Comparison of ENCODE assay signal across 8 mouse cellular contexts in the genomic region with DNA sequence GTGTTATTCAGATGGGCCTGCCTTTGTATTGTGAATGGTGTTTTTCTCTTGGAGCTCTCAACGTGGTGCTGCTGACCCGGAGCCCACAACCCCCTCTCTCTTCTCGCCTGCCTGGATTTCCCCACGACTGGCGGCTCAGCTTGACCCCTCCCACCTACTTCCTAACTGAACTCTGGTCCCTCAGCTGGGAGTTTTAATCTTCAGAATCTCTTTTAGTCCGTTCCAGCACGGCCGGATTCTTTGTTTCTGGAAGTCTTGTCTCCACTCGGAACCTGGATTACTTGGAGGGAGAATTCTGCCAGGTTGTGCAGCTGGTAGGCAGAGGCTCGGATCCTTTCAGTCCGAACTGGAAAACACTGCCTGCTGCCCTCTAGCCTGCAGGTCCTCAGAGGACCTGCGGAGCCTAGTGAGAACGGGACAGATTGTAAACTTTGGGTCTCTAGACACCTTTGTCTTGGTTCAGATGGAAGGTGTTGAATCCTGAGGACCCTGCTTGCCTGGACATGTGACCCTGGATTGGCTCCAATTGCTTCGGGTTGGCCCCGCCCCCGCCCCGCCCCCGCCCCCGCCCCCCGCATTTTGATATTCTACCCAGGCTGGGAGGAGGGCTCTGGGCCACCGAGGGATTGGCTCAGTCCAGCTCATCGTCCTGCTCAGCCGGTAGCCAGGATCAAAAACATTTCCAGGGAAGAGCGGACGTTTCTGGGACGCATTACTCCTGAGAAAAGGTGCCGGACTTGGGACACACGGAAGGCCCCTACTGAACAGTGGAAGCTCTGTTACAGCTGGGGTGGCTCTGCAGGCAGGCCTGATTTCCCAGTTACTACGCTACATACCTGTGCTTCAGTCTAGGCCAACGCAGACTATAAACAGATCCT. TPM values are rescaled to one million over a fixed set of nuclear protein-coding genes. Genes with fewer than 3 reads are reported as not detected.
A peak's percentile ranks its signal among the peaks of the same experiment; 100 is the strongest.
DNase-seq lines count a peak whose midpoint lies in the region; ATAC-seq and TF ChIP-seq lines count a peak whose summit lies in the region.

Gene Cyp4f17 (plus strand): TSS at position 200 of the 878 bp plus-strand sequence.

- WGBS in embryonic facial prominence, embryonic 12.5 days = 1% methylated on average over 30 of the region's 30 CpGs
- 1% methylated on average over 30 of the region's 30 CpGs for WGBS in heart, embryonic 13.5 days
- under 1% methylated on average over 30 of the region's 30 CpGs for WGBS in kidney, embryonic 16.5 days

- no peak for TF ChIP-seq CTCF in MEL (IDR thresholded peaks at IDR 0.05 in 2 of 3, conservative IDR thresholded peaks at IDR 0.05 in 1 of 3; ENCODE audit: control insufficient read depth in 1 of 3, insufficient read depth in 1 of 3, low read depth in 2 of 3, low read length in 3 of 3, poor library complexity in 1 of 3, severe bottlenecking in 1 of 3)

- H3K36me3 ChIP-seq in MEL (ENCODE audit: control insufficient read depth in 1 of 2, insufficient read depth in 2 of 2, low read length in 2 of 2) = peaks cover 0 to 2% of the 10 kb centered on the region in 2 experiments; a peak in 1 of 4 replicates
- peaks cover 8% of the 10 kb centered on the region; the same call in 1 of the 2 replicates for H3K36me3 ChIP-seq in embryonic facial prominence, embryonic 12.5 days
- H3K36me3 ChIP-seq in heart, embryonic 13.5 days = peaks cover 14% of the 10 kb centered on the region
- peaks cover 6% of the 10 kb centered on the region for H3K36me3 ChIP-seq in kidney, embryonic 16.5 days (ENCODE audit: insufficient read depth, low read length)

- no peaks in the 10 kb centered on the region; the same call in 1 of the 2 replicates for H3K79me2 ChIP-seq in MEL (ENCODE audit: control insufficient read depth, insufficient read depth, low read length, poor library complexity)

- TF ChIP-seq RAD21 in MEL (IDR thresholded peaks at IDR 0.05; ENCODE audit: low read depth, low read length) = no peak

- 0 out of 4 replicates have a peak, but pooled peaks of 1 of the 2 experiments have one; percentile 14 for TF ChIP-seq POLR2A in MEL (IDR thresholded peaks at IDR 0.05; ENCODE audit: control insufficient read depth in 1 of 2, insufficient read depth in 1 of 2, low read depth in 1 of 2, low read length in 2 of 2, poor library complexity in 1 of 2)

- no peak within 1 kb of the TSS for H3K27ac ChIP-seq in MEL (ENCODE audit: control insufficient read depth, low read depth, low read length)
- H3K27ac ChIP-seq in embryonic facial prominence, embryonic 12.5 days = peak within 1 kb of the TSS; percentile 88
- H3K27ac ChIP-seq in heart, embryonic 13.5 days (replicated peaks) = peak within 1 kb of the TSS; percentile 92
- peak within 1 kb of the TSS; percentile 81 for H3K27ac ChIP-seq in kidney, embryonic 16.5 days (ENCODE audit: low read length)

- no peak for TF ChIP-seq EP300 in MEL (IDR thresholded peaks at IDR 0.05; ENCODE audit: low read depth in 1 of 2, low read length in 2 of 2)

- peaks cover 0 to 2% of the 10 kb centered on the region in 2 experiments; a peak in 2 of 4 replicates for H3K27me3 ChIP-seq in MEL (ENCODE audit: control insufficient read depth in 1 of 2, insufficient read depth in 2 of 2, low read length in 2 of 2)
- no peaks in the 10 kb centered on the region for H3K27me3 ChIP-seq in embryonic facial prominence, embryonic 12.5 days
- no peaks in the 10 kb centered on the region for H3K27me3 ChIP-seq in heart, embryonic 13.5 days (replicated peaks)
- no peaks in the 10 kb centered on the region for H3K27me3 ChIP-seq in kidney, embryonic 16.5 days (ENCODE audit: insufficient read depth, low read length)

- peak within 1 kb of the TSS; percentile 74 for H3K4me2 ChIP-seq in embryonic facial prominence, embryonic 12.5 days (replicated peaks)
- peak within 1 kb of the TSS; percentile 91 for H3K4me2 ChIP-seq in heart, embryonic 13.5 days
- peak within 1 kb of the TSS; percentile 81 for H3K4me2 ChIP-seq in kidney, embryonic 16.5 days (replicated peaks; ENCODE audit: low read depth, low read length)

- peak within 1 kb of the TSS; percentile 65 for H3K9ac ChIP-seq in MEL (ENCODE audit: control insufficient read depth, low read depth, low read length, poor library complexity, severe bottlenecking)
- H3K9ac ChIP-seq in embryonic facial prominence, embryonic 12.5 days = peak within 1 kb of the TSS; percentile 57
- peak within 1 kb of the TSS; percentile 81 for H3K9ac ChIP-seq in heart, embryonic 13.5 days
- H3K9ac ChIP-seq in kidney, embryonic 16.5 days (replicated peaks; ENCODE audit: low read length) = peak within 1 kb of the TSS; percentile 71

- no peaks in the 10 kb centered on the region for H3K9me3 ChIP-seq in MEL (replicated peaks; ENCODE audit: insufficient read depth, low read length)
- H3K9me3 ChIP-seq in embryonic facial prominence, embryonic 12.5 days = no peaks in the 10 kb centered on the region
- H3K9me3 ChIP-seq in heart, embryonic 13.5 days = no peaks in the 10 kb centered on the region
- H3K9me3 ChIP-seq in kidney, embryonic 16.5 days (ENCODE audit: low read length) = no peaks in the 10 kb centered on the region

- DNase-seq in 3134 (ENCODE audit: extremely low read depth, insufficient read length, low spot score) (peak; percentile 54), MEL (ENCODE audit: low read depth, low spot score) (peak; percentile 44)
- peak; percentile 54 for DNase-seq in lung, postnatal 36 days
- peak; percentile 75 for DNase-seq in retina, postnatal 1 day
- no peak for DNase-seq in spleen, adult 12 weeks (ENCODE audit: low spot score)

- ATAC-seq in embryonic facial prominence, embryonic 12.5 days (ENCODE audit: insufficient number of reproducible peaks, insufficient read depth, low FRiP score, low TSS enrichment) = peak; percentile 91
- ATAC-seq in heart, embryonic 13.5 days (ENCODE audit: extremely low read depth, insufficient number of reproducible peaks, low FRiP score, low TSS enrichment) = peak; percentile 81
- ATAC-seq in kidney, embryonic 16.5 days (ENCODE audit: low FRiP score, low TSS enrichment) = peak; percentile 96

- H3K4me1 ChIP-seq in MEL (ENCODE audit: control insufficient read depth in 1 of 2, insufficient read depth in 2 of 2, low read length in 2 of 2) = peaks cover 3 to 8% of the 10 kb centered on the region in 2 experiments
- peaks cover 9% of the 10 kb centered on the region for H3K4me1 ChIP-seq in embryonic facial prominence, embryonic 12.5 days
- peaks cover 40% of the 10 kb centered on the region for H3K4me1 ChIP-seq in heart, embryonic 13.5 days
- H3K4me1 ChIP-seq in kidney, embryonic 16.5 days (ENCODE audit: insufficient read depth, low read length) = peaks cover 14% of the 10 kb centered on the region

- peak within 1 kb of the TSS; percentile 87 to 98 for H3K4me3 ChIP-seq in MEL (ENCODE audit: control insufficient read depth in 1 of 2, insufficient read depth in 1 of 2, low read depth in 2 of 2, low read length in 2 of 2)
- peak within 1 kb of the TSS; percentile 49 for H3K4me3 ChIP-seq in embryonic facial prominence, embryonic 12.5 days
- H3K4me3 ChIP-seq in heart, embryonic 13.5 days = peak within 1 kb of the TSS; percentile 64
- peak within 1 kb of the TSS; percentile 53 for H3K4me3 ChIP-seq in kidney, embryonic 16.5 days (ENCODE audit: low read length)

TF ChIP-seq in MEL, 35 proteins besides CTCF, POLR2A, EP300 and RAD21:
- TF ChIP-seq ZKSCAN1 (IDR thresholded peaks at IDR 0.05; ENCODE audit: low read depth, low read length) = no peak
- TF ChIP-seq USF1 (IDR thresholded peaks at IDR 0.05; ENCODE audit: low read depth, low read length) = peak; percentile 76

RNA-seq across cellular contexts. Expression of gene Cyp4f17, which starts in this region (rescaled TPM):
- total RNA-seq in MEL (2012; rRNA removed) = 0.42 and 0.52 TPM in 2 replicates
- polyA plus RNA-seq in MEL (2012; ENCODE audit: insufficient read depth in 1 of 2, insufficient read length in 2 of 2, low read depth in 1 of 2, low replicate concordance in 2 of 2, missing spikeins in 1 of 2) = 1 to 10 TPM in 1 of 2 experiments, not detected in 1; 1.8 TPM
- polyA plus RNA-seq in embryonic facial prominence, embryonic 12.5 days (2016; fragmentation: Nextera tagmentation; extraction: Ambion mirVana) = 14.5 and 15.6 TPM in 2 replicates
- polyA plus RNA-seq in heart, embryonic 13.5 days (2015; fragmentation: Nextera tagmentation; extraction: Ambion mirVana) = 6.4 and 7.5 TPM in 2 replicates
- 7.4 and 10.4 TPM in 2 replicates for polyA plus RNA-seq in kidney, embryonic 16.5 days (2015; fragmentation: Nextera tagmentation; extraction: Ambion mirVana)
